ENCODE assay signal across 18 mouse cellular contexts in genomic region chr12:79812838-79813563, GRCm38 (mm10).
A peak's percentile ranks its signal among the peaks of the same experiment; 100 is the strongest.
DNase-seq lines count a peak whose midpoint lies in the region; ATAC-seq lines count a peak whose summit lies in the region.
"Had no signal": no experiment of that assay in that cellular context is flagged by ENCODE, and none has a peak within 500 bp of the region (broad histone marks: within the 10 kb centered on the region; RNA-seq: fewer than 3 reads in every experiment).

No protein-coding gene starts in this region.

- H3K9me3 ChIP-seq in hindbrain, embryonic 11.5 days (ENCODE audit: control insufficient read depth, low read length), result no peaks in the 10 kb centered on the region
- no peaks in the 10 kb centered on the region for H3K9me3 ChIP-seq in hindbrain, embryonic 16.5 days (ENCODE audit: control insufficient read depth, low read length)
- H3K9me3 ChIP-seq in midbrain, embryonic 11.5 days (ENCODE audit: control insufficient read depth, low read length), result no peaks in the 10 kb centered on the region
- H3K9me3 ChIP-seq in midbrain, embryonic 16.5 days (replicated peaks; ENCODE audit: control insufficient read depth, low read length, poor library complexity, severe bottlenecking), result no peaks in the 10 kb centered on the region; the same call in 1 of the 2 replicates

- ATAC-seq in hindbrain, embryonic 11.5 days (ENCODE audit: low FRiP score), result peak; percentile 65; the same call in 1 of the 2 replicates
- no peak for ATAC-seq in hindbrain, embryonic 16.5 days
- peak; percentile 63 for ATAC-seq in midbrain, embryonic 11.5 days (ENCODE audit: low FRiP score)
- no peak for ATAC-seq in midbrain, embryonic 16.5 days
- ATAC-seq: liver, postnatal 0 days had no signal

- DNase-seq in embryo, embryonic 10 days (ENCODE audit: low spot score), result peak; percentile 79
- DNase-seq in embryo, embryonic 11 days, result no peak
- DNase-seq in hindbrain, embryonic 11.5 days (ENCODE audit: low spot score), result peak; percentile 53
- peak; percentile 94 for DNase-seq in midbrain, embryonic 11.5 days (ENCODE audit: low spot score, missing footprints)
- DNase-seq in mesoderm, embryonic 11.5 days (ENCODE audit: low read depth, low spot score), result peak; percentile 54
- no peak for DNase-seq in adrenal gland, adult 18-20 months (ENCODE audit: low spot score in 2 of 2)
- DNase-seq: adrenal gland, adult 8-10 months; cerebellum, adult 8-10 months; gastrocnemius, adult 2 months; heart, postnatal 4 days; kidney, postnatal 10 days; liver; liver, postnatal 0 days; lung, postnatal 10 days had no signal

- H3K4me3 ChIP-seq in hindbrain, embryonic 11.5 days (ENCODE audit: low read depth, low read length), result no peak overlapping the region
- H3K4me3 ChIP-seq in hindbrain, embryonic 16.5 days (ENCODE audit: low read length), result no peak overlapping the region
- no peak overlapping the region for H3K4me3 ChIP-seq in midbrain, embryonic 11.5 days (ENCODE audit: low read depth, low read length)
- no peak overlapping the region for H3K4me3 ChIP-seq in midbrain, embryonic 16.5 days (ENCODE audit: low read depth, low read length)
- H3K4me3 ChIP-seq: gastrocnemius, adult 2 months; myocyte had no signal

- peak overlapping the region; percentile 8; the same call in 1 of the 2 replicates for H3K27ac ChIP-seq in hindbrain, embryonic 11.5 days (ENCODE audit: low read depth, low read length)
- no peak overlapping the region for H3K27ac ChIP-seq in hindbrain, embryonic 16.5 days (ENCODE audit: low read depth, low read length)
- H3K27ac ChIP-seq in midbrain, embryonic 11.5 days (ENCODE audit: low read depth, low read length), result peak overlapping the region; percentile 56
- H3K27ac ChIP-seq in midbrain, embryonic 16.5 days (ENCODE audit: low read length), result no peak overlapping the region
- H3K27ac ChIP-seq: gastrocnemius, adult 2 months; stomach, postnatal 0 days had no signal

- H3K4me1 ChIP-seq in hindbrain, embryonic 11.5 days (replicated peaks; ENCODE audit: control insufficient read depth, insufficient read depth, low read length), result peaks cover 17% of the 10 kb centered on the region
- H3K4me1 ChIP-seq in hindbrain, embryonic 16.5 days (ENCODE audit: control insufficient read depth, insufficient read depth, low read depth, low read length), result peaks cover 5% of the 10 kb centered on the region; the same call in 1 of the 2 replicates
- peaks cover 50% of the 10 kb centered on the region for H3K4me1 ChIP-seq in midbrain, embryonic 11.5 days (ENCODE audit: control insufficient read depth, insufficient read depth, low read length)
- peaks cover 12% of the 10 kb centered on the region; the same call in 1 of the 2 replicates for H3K4me1 ChIP-seq in midbrain, embryonic 16.5 days (ENCODE audit: control insufficient read depth, insufficient read depth, low read length)

- H3K4me2 ChIP-seq in hindbrain, embryonic 11.5 days (replicated peaks; ENCODE audit: low read depth, low read length), result no peak overlapping the region
- H3K4me2 ChIP-seq in hindbrain, embryonic 16.5 days (ENCODE audit: low read length), result no peak overlapping the region
- H3K4me2 ChIP-seq in midbrain, embryonic 11.5 days, result no peak overlapping the region
- H3K4me2 ChIP-seq in midbrain, embryonic 16.5 days (ENCODE audit: low read length), result no peak overlapping the region

- peaks cover 5% of the 10 kb centered on the region; the same call in 1 of the 2 replicates for H3K27me3 ChIP-seq in hindbrain, embryonic 11.5 days (ENCODE audit: control insufficient read depth, insufficient read depth, low read length)
- peaks cover 2% of the 10 kb centered on the region; the same call in 1 of the 2 replicates for H3K27me3 ChIP-seq in hindbrain, embryonic 16.5 days (replicated peaks; ENCODE audit: control insufficient read depth, insufficient read depth, low read length)
- no peaks in the 10 kb centered on the region for H3K27me3 ChIP-seq in midbrain, embryonic 11.5 days (ENCODE audit: control insufficient read depth, insufficient read depth, low read length)
- H3K27me3 ChIP-seq in midbrain, embryonic 16.5 days (ENCODE audit: control insufficient read depth, insufficient read depth, low read depth, low read length), result no peaks in the 10 kb centered on the region; the same call in 1 of the 2 replicates

- H3K36me3 ChIP-seq in hindbrain, embryonic 11.5 days (ENCODE audit: control insufficient read depth, insufficient read depth, low read length), result no peaks in the 10 kb centered on the region
- H3K36me3 ChIP-seq in hindbrain, embryonic 16.5 days (ENCODE audit: control insufficient read depth, insufficient read depth, low read length), result no peaks in the 10 kb centered on the region
- H3K36me3 ChIP-seq in midbrain, embryonic 11.5 days (ENCODE audit: control insufficient read depth, insufficient read depth, low read length), result no peaks in the 10 kb centered on the region
- H3K36me3 ChIP-seq in midbrain, embryonic 16.5 days (ENCODE audit: control insufficient read depth, insufficient read depth, low read length), result no peaks in the 10 kb centered on the region

- 21% methylated on average over 18 of the region's 18 CpGs for WGBS in hindbrain, embryonic 11.5 days
- WGBS in hindbrain, embryonic 16.5 days, result 28% methylated on average over 18 of the region's 18 CpGs
- 14% methylated on average over 18 of the region's 18 CpGs for WGBS in midbrain, embryonic 11.5 days
- WGBS in midbrain, embryonic 16.5 days, result 25% methylated on average over 18 of the region's 18 CpGs

- peak overlapping the region; percentile 0; the same call in 1 of the 2 replicates for H3K9ac ChIP-seq in hindbrain, embryonic 11.5 days (ENCODE audit: low read depth, low read length)
- no peak overlapping the region for H3K9ac ChIP-seq in hindbrain, embryonic 16.5 days (ENCODE audit: low read depth, low read length)
- H3K9ac ChIP-seq in midbrain, embryonic 11.5 days (ENCODE audit: low read length), result peak overlapping the region; percentile 38
- no peak overlapping the region for H3K9ac ChIP-seq in midbrain, embryonic 16.5 days (ENCODE audit: low read depth, low read length)
- H3K9ac ChIP-seq: liver, postnatal 0 days had no signal

Comparison
In these comparisons a context has a peak if more than half of its experiments do, and no peak if none do; other contexts are left out.
1. DNase-seq: peak in embryo, embryonic 10 days (single experiment), hindbrain, embryonic 11.5 days (single experiment), midbrain, embryonic 11.5 days (single experiment) and mesoderm, embryonic 11.5 days (single experiment); none in embryo, embryonic 11 days (single experiment) and adrenal gland, adult 18-20 months (0 of 2).
2. ATAC-seq: peak in hindbrain, embryonic 11.5 days (single experiment) and midbrain, embryonic 11.5 days (single experiment); none in hindbrain, embryonic 16.5 days (single experiment) and midbrain, embryonic 16.5 days (single experiment).
3. H3K27ac ChIP-seq: peak in hindbrain, embryonic 11.5 days (single experiment) and midbrain, embryonic 11.5 days (single experiment); none in hindbrain, embryonic 16.5 days (single experiment) and midbrain, embryonic 16.5 days (single experiment).
4. H3K9ac ChIP-seq: peak in hindbrain, embryonic 11.5 days (single experiment) and midbrain, embryonic 11.5 days (single experiment); none in hindbrain, embryonic 16.5 days (single experiment) and midbrain, embryonic 16.5 days (single experiment).